Comparison of ENCODE assay signal across 8 mouse cellular contexts in the genomic region with DNA sequence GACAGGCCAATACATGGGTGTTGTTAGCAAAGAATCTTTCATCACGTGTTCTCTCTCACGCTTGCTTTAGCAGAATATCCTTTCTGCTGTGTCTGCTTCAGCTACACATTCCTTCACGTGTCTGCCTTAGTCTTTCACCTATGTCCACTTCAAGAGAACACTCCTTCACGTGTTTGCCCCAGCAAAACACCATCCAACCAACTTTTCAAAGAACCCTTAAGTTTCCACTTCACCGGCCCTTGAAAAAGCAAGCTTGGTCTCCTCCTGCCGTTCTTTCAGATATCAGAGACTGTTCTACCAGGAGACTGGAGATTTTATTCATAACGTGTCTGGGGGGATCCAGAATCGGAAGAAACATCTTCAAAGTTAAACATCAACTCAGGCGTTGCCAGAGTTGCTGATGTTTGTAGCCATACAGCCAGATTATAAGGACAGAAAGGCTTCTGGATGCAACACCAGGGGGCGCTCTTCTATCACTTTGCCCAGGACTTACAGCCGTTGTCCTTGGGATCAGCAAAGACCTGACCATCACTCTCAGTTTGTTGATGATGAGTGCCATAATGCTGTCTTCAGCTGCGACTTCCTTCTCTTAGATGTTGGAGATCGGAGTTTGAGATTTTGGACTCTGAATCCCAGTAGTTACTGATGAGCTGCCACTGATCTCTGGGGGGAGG. TPM values are rescaled to one million over a fixed set of nuclear protein-coding genes. Genes with fewer than 3 reads are reported as not detected.
DNase-seq lines count a peak whose midpoint lies in the region; ATAC-seq and TF ChIP-seq lines count a peak whose summit lies in the region.

No protein-coding gene starts in this region.

- intact Hi-C loops in left cerebral cortex, adult 2 months (cut with DNase I) = no loop called here

- no peak overlapping the region for H3K27ac ChIP-seq in left cerebral cortex, adult 2 months
- no peak overlapping the region for H3K27ac ChIP-seq in bone marrow macrophage, adult 2 months (ENCODE audit: insufficient read depth, low read depth, low read length)

- no peak for DNase-seq in left cerebral cortex, adult 2 months (ENCODE audit: extremely low spot score in 1 of 2, low spot score in 2 of 2)
- no peak for DNase-seq in left cerebral cortex, adult 11 months (ENCODE audit: low spot score)
- DNase-seq in G1E (ENCODE audit: low spot score) = peak; percentile 60
- DNase-seq in forelimb bud, embryonic 11.5 days (ENCODE audit: low read depth, low spot score) = peak; percentile 66
- peak; percentile 39 to 52 for DNase-seq in lung, adult 18-20 months
- DNase-seq in spleen, adult 12 weeks (ENCODE audit: low spot score) = peak; percentile 42
- no peak for DNase-seq in right cerebral cortex, adult 2 months (ENCODE audit: low spot score in 2 of 2)

- no peaks in the 10 kb centered on the region for H3K4me1 ChIP-seq in G1E (ENCODE audit: insufficient read depth, low read depth, low read length)
- peaks cover 12% of the 10 kb centered on the region; the same call in 1 of the 2 replicates for H3K4me1 ChIP-seq in bone marrow macrophage, adult 2 months (ENCODE audit: control insufficient read depth, insufficient read depth, low read length)

- H3K36me3 ChIP-seq in G1E (replicated peaks) = no peaks in the 10 kb centered on the region

- ATAC-seq in G1E (ENCODE audit: extremely low read depth, insufficient number of reproducible peaks, low FRiP score, poor library complexity, severe bottlenecking) = peak; percentile 34; the same call in 1 of the 2 replicates

- TF ChIP-seq POLR2A in bone marrow macrophage, adult 2 months (IDR thresholded peaks at IDR 0.05; ENCODE audit: borderline replicate concordance, low read depth, low read length) = no peak

- H3K4me3 ChIP-seq in left cerebral cortex, adult 2 months = no peak overlapping the region
- H3K4me3 ChIP-seq in G1E (ENCODE audit: low read depth, low read length) = no peak overlapping the region
- H3K4me3 ChIP-seq in bone marrow macrophage, adult 2 months (ENCODE audit: insufficient read depth, low read length) = no peak overlapping the region

- H3K9me3 ChIP-seq in G1E (replicated peaks) = no peaks in the 10 kb centered on the region

- peak; percentile 69 for TF ChIP-seq CTCF in left cerebral cortex, adult 2 months (IDR thresholded peaks at IDR 0.05)
- TF ChIP-seq CTCF in G1E (IDR thresholded peaks at IDR 0.05; ENCODE audit: low read depth, low read length) = peak; percentile 64; the same call in 1 of the 2 replicates
- TF ChIP-seq CTCF in bone marrow macrophage, adult 2 months (IDR thresholded peaks at IDR 0.05; ENCODE audit: low read depth, low read length) = peak; percentile 82

- H3K27me3 ChIP-seq in G1E (ENCODE audit: insufficient read depth, low read length) = peaks cover 29% of the 10 kb centered on the region

RNA-seq across cellular contexts. Expression of gene Mrgbp, which starts 14.7 kb away (rescaled TPM):
- total RNA-seq in left cerebral cortex, adult 2 months (2021) = 10 to 100 TPM; 18.4 to 22.0 TPM
- total RNA-seq in G1E (2014; fragmentation: Nextera tagmentation) = 18.4 and 18.6 TPM in 2 replicates
- total RNA-seq in G1E (2017) = 35.5 and 38.3 TPM in 2 replicates
- 16.9 and 19.5 TPM in 2 replicates for polyA plus RNA-seq in G1E (2012)
- polyA plus RNA-seq in bone marrow macrophage, adult 2 months (2012; ENCODE audit: insufficient read depth, insufficient read length, missing spikeins) = 13.8 and 15.0 TPM in 2 replicates

RNA-seq across cellular contexts. Expression of gene Ogfr, which starts 22.7 kb away (rescaled TPM):
- total RNA-seq in left cerebral cortex, adult 2 months (2021) = 10 to 100 TPM; 30.7 to 35.5 TPM
- total RNA-seq in G1E (2014; fragmentation: Nextera tagmentation) (26.3 and 27.0 TPM in 2 replicates), G1E (2017) (39.5 and 45.2 TPM in 2 replicates)
- polyA plus RNA-seq in G1E (2012) = 98.0 and 127 TPM in 2 replicates
- 75.4 and 76.8 TPM in 2 replicates for polyA plus RNA-seq in bone marrow macrophage, adult 2 months (2012; ENCODE audit: insufficient read depth, insufficient read length, missing spikeins)

RNA-seq across cellular contexts. Expression of gene Col9a3, which starts 31.2 kb away (rescaled TPM):
- 1 to 10 TPM; 5.1 to 7.2 TPM for total RNA-seq in left cerebral cortex, adult 2 months (2021)
- total RNA-seq in G1E (2014; fragmentation: Nextera tagmentation) (0.75 TPM in 1 of 2 replicates, not detected in the other), G1E (2017) (0.41 and 0.44 TPM in 2 replicates)
- polyA plus RNA-seq in G1E (2012) = 0.15 and 0.20 TPM in 2 replicates
- polyA plus RNA-seq in bone marrow macrophage, adult 2 months (2012; ENCODE audit: insufficient read depth, insufficient read length, missing spikeins) = 0.28 and 1.8 TPM in 2 replicates

Comparison
In these comparisons a context has a peak if more than half of its experiments do, and no peak if none do; other contexts are left out.
1. DNase-seq: peak in G1E (single experiment), forelimb bud, embryonic 11.5 days (single experiment), lung, adult 18-20 months (2 of 2) and spleen, adult 12 weeks (single experiment); none in left cerebral cortex, adult 2 months (0 of 2), left cerebral cortex, adult 11 months (single experiment) and right cerebral cortex, adult 2 months (0 of 2).
2. Peak in every context shown above with its lines, with median percentiles within 50 percentile points of each other: CTCF ChIP-seq.